Mouse (Mus musculus): ENCODE data around the gene Cnnm4. TPM values are rescaled to one million over a fixed set of nuclear protein-coding genes. Genes with fewer than 3 reads are reported as not detected.

Gene Cnnm4
- polyA plus RNA-seq, 1 experiment from 2014 or later = 2.7 TPM

DNA sequence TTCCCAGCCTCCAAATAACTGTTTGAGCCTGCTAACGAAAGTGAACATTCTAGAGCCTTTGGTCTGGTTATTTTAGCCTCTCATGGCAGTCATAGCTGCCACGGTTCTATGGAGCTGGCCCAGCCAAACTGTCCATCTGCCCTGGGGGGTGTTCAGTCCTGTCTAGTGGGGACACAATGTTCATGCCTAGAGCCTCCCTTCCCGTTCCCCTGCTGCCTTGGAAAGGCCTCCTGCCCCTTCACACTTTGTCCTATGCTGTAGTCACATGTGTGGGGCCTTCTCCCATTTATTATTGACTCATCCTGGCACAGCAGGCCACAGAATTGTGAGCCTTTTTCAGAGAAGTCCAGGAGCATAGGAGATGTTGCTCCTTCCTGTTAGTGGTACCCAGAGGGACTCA, 46.8 kb downstream of the Cnnm4 start:
- no peak overlapping the region for H3K4me2 ChIP-seq
- no peak overlapping the region for H3K27ac ChIP-seq (replicated peaks)
- peaks cover 59% of the 10 kb centered on the region for H3K36me3 ChIP-seq (replicated peaks)
- no peaks in the 10 kb centered on the region for H3K9me3 ChIP-seq (replicated peaks)
- ATAC-seq (ENCODE audit: insufficient read depth) = no peak
- H3K27me3 ChIP-seq = no peaks in the 10 kb centered on the region
- 65% methylated on average over 3 of the region's 3 CpGs for WGBS (ENCODE audit: insufficient replicate concordance)
- H3K4me1 ChIP-seq (replicated peaks) = peaks cover 17% of the 10 kb centered on the region
- H3K4me3 ChIP-seq (replicated peaks) = no peak overlapping the region
- no peak overlapping the region for H3K9ac ChIP-seq

DNA sequence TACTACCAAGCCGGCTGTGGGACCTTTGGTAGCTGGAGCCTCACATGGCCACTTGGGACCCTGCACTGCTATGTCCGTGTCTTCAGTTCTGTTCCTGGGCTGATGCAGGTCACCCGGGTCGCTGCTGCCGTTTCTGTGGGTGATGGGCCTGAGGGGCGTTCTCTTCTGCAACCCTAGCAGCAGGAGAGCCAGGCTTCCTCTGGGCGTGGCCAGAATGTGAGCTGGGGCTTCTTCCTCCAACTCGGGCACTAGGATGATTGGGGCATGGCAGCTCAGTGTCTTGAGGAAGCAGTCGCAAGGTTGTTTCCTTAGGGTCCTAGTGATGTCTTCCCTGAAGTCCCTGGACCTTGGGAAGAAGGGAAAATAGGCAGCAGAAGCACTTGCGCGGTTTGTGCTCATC, 48.2 kb downstream of the Cnnm4 start:
- no peaks in the 10 kb centered on the region for H3K27me3 ChIP-seq
- H3K9me3 ChIP-seq (replicated peaks) = no peaks in the 10 kb centered on the region
- H3K4me2 ChIP-seq = no peak overlapping the region
- H3K9ac ChIP-seq = no peak overlapping the region
- no peak for ATAC-seq (ENCODE audit: insufficient read depth)
- 69% methylated on average over 11 of the region's 11 CpGs for WGBS (ENCODE audit: insufficient replicate concordance)
- H3K27ac ChIP-seq (replicated peaks) = no peak overlapping the region
- no peak overlapping the region for H3K4me3 ChIP-seq (replicated peaks)
- H3K4me1 ChIP-seq (replicated peaks) = peaks cover 4% of the 10 kb centered on the region
- peaks cover 68% of the 10 kb centered on the region for H3K36me3 ChIP-seq (replicated peaks)

DNA sequence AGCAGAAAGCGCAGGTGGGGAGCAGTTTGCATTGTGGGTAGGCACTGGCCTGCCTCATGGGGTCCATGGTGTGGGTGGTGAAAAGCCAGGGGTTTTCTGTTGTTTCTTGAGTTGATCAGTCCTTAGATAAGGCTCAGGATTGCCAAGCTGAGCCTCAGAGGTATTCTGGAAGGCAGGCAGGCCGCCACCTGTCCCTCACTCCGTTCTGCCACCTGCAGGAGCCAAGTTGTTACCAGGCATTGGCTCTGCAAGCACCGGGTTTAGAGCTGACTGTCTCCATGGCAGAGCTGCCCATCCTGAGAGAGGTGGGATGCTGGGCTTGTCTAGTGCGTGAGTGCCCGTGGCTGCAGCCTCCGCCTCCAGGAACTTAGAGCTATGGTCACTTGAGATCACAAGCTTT, 50.8 kb downstream of the Cnnm4 start:
- Histone ChIP-seq H3K4me2 (no peak overlapping the region), H3K4me3 (replicated peaks) (no peak overlapping the region), H3K27ac (replicated peaks) (no peak overlapping the region), H3K36me3 (replicated peaks) (peaks cover 75% of the 10 kb centered on the region), H3K27me3 (no peaks in the 10 kb centered on the region), H3K9me3 (replicated peaks) (no peaks in the 10 kb centered on the region), H3K9ac (no peak overlapping the region), H3K4me1 (replicated peaks) (peaks cover 10% of the 10 kb centered on the region; the same call in 1 of the 2 replicates)
- WGBS (ENCODE audit: insufficient replicate concordance) = 85% methylated on average over 7 of the region's 7 CpGs
- no peak for ATAC-seq (ENCODE audit: insufficient read depth)

DNA sequence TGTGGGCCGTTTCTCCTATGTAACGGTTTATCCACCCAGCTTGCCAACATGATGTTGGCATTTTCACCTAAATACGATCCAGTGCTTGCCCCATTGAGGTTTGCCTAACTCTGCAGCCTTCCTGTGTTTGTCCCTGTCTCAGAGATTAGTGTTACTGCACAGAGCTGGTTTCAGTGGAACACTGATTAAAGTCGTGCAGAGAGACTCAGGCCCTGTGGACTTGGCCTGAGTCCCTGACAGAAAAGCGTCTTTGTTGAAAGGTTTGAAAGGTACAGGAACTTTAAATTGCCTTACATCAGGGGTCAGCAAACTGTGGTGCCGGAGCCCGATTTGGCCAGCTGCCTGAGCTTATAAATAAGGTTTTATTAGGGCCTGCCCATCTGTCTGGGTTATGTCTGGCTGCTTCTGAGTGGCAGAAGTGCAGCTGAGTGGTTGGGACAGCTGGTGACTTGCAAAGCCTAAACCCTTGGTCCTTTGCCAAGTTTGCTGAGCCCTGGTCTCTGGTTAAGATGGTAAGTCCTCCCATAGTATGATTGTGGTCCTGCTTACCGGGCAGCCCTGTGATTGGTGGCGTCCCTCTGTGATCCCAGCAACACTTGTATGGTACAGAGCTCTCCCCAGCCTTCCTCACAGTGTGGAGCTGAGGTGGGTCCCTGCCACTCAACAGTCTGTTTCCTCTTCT, 52.1 kb downstream of the Cnnm4 start:
- H3K9ac ChIP-seq = no peak overlapping the region
- no peak for ATAC-seq (ENCODE audit: insufficient read depth)
- peaks cover 15% of the 10 kb centered on the region for H3K4me1 ChIP-seq (replicated peaks)
- H3K4me3 ChIP-seq (replicated peaks) = no peak overlapping the region
- H3K4me2 ChIP-seq = no peak overlapping the region
- 79% methylated on average over 9 of the region's 9 CpGs for WGBS (ENCODE audit: insufficient replicate concordance)
- H3K27me3 ChIP-seq = no peaks in the 10 kb centered on the region
- no peaks in the 10 kb centered on the region for H3K9me3 ChIP-seq (replicated peaks)
- H3K36me3 ChIP-seq (replicated peaks) = peaks cover 70% of the 10 kb centered on the region
- H3K27ac ChIP-seq (replicated peaks) = no peak overlapping the region

DNA sequence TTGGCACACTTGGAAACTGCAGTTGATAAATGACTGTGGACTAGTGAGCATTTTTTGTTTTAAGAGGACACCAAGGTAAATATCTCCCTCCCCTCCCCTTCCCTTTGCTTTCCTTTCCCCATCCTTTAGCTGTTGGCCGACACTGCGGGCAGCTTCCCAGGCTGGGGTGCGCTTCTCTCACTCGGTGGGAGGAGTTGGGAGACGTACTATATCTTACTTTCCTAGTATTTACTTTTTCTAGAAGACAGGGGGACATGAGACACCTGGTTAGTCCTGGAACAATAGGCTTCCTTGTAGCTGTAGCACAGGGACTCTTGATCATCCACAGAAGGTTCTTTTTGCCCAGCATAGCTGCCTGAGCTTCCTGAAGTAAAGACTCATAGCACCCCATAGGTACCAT, 52.6 kb downstream of the Cnnm4 start:
- peaks cover 64% of the 10 kb centered on the region for H3K36me3 ChIP-seq (replicated peaks)
- no peak for ATAC-seq (ENCODE audit: insufficient read depth)

DNA sequence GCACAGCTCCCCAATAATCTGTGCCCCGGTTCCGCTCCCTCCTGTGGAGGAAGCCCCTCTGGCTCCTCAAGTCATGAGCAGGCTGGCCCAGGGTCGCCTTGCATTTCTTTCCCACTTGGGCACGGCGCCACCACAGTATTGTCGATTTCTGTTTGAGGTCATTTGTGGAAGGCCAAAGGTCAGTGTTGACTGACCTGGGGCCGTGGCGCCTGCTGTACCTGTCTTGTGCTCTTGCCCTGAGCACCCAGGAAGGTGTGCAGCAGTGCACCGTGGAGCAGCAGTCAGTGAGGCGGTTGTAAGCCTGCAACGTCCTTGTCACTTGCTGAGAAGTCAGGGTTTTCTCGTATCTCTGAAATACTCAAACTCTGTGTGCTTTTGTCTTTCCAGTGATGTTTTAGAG, 54.4 kb downstream of the Cnnm4 start:
- Histone ChIP-seq H3K27me3 (no peaks in the 10 kb centered on the region), H3K9me3 (replicated peaks) (no peaks in the 10 kb centered on the region), H3K27ac (replicated peaks) (no peak overlapping the region), H3K4me2 (no peak overlapping the region), H3K4me1 (replicated peaks) (peaks cover 15% of the 10 kb centered on the region), H3K36me3 (replicated peaks) (peaks cover 51% of the 10 kb centered on the region), H3K4me3 (replicated peaks) (no peak overlapping the region), H3K9ac (no peak overlapping the region)
- ATAC-seq (ENCODE audit: insufficient read depth) = no peak
- WGBS (ENCODE audit: insufficient replicate concordance) = 81% methylated on average over 12 of the region's 12 CpGs

More for the DNA sequence above, 52.6 kb downstream of the Cnnm4 start:
- no peak overlapping the region for H3K4me2 ChIP-seq
- H3K27ac ChIP-seq (replicated peaks) = no peak overlapping the region
- H3K9ac ChIP-seq = no peak overlapping the region
- peaks cover 15% of the 10 kb centered on the region for H3K4me1 ChIP-seq (replicated peaks)
- H3K4me3 ChIP-seq (replicated peaks) = no peak overlapping the region
- no peaks in the 10 kb centered on the region for H3K27me3 ChIP-seq
- 82% methylated on average over 5 of the region's 5 CpGs for WGBS (ENCODE audit: insufficient replicate concordance)
- H3K9me3 ChIP-seq (replicated peaks) = no peaks in the 10 kb centered on the region

DNA sequence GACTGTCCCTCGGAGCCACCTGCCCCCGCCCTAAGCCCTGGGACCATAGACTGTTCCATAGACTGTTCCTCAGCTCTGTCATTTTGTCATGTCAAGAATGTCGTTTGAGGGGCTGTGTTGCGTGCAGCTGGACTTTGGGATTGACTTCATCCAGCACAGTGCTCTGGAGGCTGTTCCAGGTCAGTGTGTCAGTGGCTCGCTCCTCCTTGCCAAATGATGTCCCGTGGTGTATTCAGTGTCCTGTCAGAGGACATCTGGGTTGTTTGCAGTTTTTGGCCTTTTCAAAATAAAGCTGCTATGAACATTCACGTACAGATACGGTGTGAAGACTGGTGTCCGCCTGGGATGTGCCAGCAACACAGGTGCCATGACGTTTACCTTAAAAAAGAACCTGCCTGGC, 55.5 kb downstream of the Cnnm4 start:
- H3K4me1 ChIP-seq (replicated peaks) = peaks cover 15% of the 10 kb centered on the region
- no peak overlapping the region for H3K27ac ChIP-seq (replicated peaks)
- WGBS (ENCODE audit: insufficient replicate concordance) = 81% methylated on average over 10 of the region's 10 CpGs
- no peaks in the 10 kb centered on the region for H3K27me3 ChIP-seq
- peaks cover 40% of the 10 kb centered on the region for H3K36me3 ChIP-seq (replicated peaks)
- H3K9me3 ChIP-seq (replicated peaks) = no peaks in the 10 kb centered on the region
- H3K4me3 ChIP-seq (replicated peaks) = no peak overlapping the region
- ATAC-seq (ENCODE audit: insufficient read depth) = no peak
- no peak overlapping the region for H3K4me2 ChIP-seq
- H3K9ac ChIP-seq = no peak overlapping the region

DNA sequence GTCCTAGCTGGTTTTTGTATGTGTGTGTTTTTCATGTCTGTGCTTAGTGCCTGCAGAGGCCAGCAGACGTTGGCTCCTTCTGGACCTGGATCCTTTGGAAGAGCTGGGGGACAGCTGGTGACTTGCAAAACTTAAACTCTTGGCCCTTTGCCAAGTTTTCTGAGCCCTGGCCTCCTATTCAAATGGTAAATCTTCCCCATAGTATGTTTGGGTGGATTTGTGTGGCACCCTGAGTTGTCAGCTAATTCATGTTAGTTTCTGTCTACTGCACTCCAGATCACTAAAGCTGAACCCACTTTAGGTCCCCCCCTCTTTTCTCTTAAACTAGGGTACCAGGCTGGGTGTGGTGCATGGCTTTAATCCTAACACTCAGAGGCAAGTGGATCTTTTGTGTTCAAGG, 56.9 kb downstream of the Cnnm4 start:
- peaks cover 15% of the 10 kb centered on the region for H3K4me1 ChIP-seq (replicated peaks)
- no peak overlapping the region for H3K4me2 ChIP-seq
- H3K9me3 ChIP-seq (replicated peaks) = no peaks in the 10 kb centered on the region
- H3K27ac ChIP-seq (replicated peaks) = no peak overlapping the region
- 36% methylated on average over 1 of the region's 1 CpGs for WGBS (ENCODE audit: insufficient replicate concordance)
- peaks cover 25% of the 10 kb centered on the region for H3K36me3 ChIP-seq (replicated peaks)
- no peak overlapping the region for H3K9ac ChIP-seq
- no peaks in the 10 kb centered on the region for H3K27me3 ChIP-seq
- ATAC-seq (ENCODE audit: insufficient read depth) = no peak
- H3K4me3 ChIP-seq (replicated peaks) = no peak overlapping the region

DNA sequence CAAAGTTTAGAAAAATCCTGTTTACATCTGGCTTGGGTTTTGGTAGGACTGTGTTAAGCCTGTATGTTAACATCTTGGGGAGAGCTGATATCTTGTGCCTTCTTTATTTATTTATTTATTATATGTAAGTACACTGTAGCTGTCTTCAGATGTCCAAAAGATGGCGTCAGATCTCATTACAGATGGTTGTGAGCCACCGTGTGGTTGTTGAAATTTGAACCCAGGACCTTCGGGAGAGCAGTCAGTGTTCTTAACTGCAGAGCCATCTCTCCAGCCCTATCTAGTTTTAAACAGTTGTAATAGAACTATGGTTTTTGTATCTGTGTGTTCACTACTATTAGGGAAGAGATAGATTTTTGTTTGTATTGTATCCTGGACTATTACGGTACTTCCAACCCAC, 57.9 kb downstream of the Cnnm4 start:
- Histone ChIP-seq H3K4me1 (replicated peaks) (peaks cover 15% of the 10 kb centered on the region), H3K27me3 (no peaks in the 10 kb centered on the region), H3K9me3 (replicated peaks) (no peaks in the 10 kb centered on the region), H3K4me2 (no peak overlapping the region), H3K27ac (replicated peaks) (no peak overlapping the region), H3K9ac (no peak overlapping the region), H3K36me3 (replicated peaks) (peaks cover 18% of the 10 kb centered on the region), H3K4me3 (replicated peaks) (no peak overlapping the region)
- WGBS (ENCODE audit: insufficient replicate concordance) = 76% methylated on average over 4 of the region's 4 CpGs
- no peak for ATAC-seq (ENCODE audit: insufficient read depth)

DNA sequence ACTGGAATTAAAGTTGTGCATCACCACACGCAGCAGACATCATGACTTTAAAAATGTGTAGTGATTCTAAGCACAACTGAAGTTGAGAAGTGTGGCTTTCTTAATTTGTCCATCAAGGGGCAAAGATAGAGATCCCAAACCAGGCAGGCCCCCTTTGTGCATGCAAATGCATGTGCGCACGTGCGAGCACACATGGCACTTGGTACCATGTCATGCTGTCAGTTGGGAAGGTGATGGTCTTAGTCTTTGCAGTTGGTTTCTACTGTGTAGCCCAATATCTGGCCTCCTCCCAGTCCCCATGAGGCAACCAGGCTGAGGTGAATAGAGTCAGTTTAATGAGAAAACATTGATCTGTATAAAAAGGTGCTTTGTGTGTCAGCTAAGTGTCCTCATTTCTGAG, 58.5 kb downstream of the Cnnm4 start:
- Histone ChIP-seq H3K4me3 (replicated peaks) (no peak overlapping the region), H3K27me3 (no peaks in the 10 kb centered on the region), H3K4me2 (no peak overlapping the region), H3K36me3 (replicated peaks) (peaks cover 15% of the 10 kb centered on the region), H3K27ac (replicated peaks) (no peak overlapping the region), H3K4me1 (replicated peaks) (peaks cover 15% of the 10 kb centered on the region), H3K9me3 (replicated peaks) (no peaks in the 10 kb centered on the region), H3K9ac (no peak overlapping the region)
- no peak for ATAC-seq (ENCODE audit: insufficient read depth)
- 79% methylated on average over 4 of the region's 4 CpGs for WGBS (ENCODE audit: insufficient replicate concordance)

DNA sequence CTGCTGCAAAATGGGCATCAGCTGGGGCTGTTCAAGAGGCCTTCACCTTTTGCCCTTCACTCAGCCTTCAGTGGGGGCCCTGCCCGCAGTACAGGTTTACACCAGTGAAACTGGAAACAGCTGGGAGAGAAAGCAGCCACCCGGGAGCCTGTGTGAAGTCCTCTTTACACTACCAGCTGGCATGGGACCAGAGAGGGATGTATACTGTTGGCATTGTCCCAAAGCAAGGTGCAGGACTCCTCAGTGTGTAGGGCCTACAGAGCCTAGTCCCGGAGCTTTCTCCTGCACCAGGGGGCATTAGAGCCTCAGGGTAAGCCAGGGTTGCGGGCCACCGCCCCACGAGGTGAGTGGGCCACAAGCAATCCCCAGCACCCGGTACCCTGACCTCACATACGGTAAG, 59.1 kb downstream of the Cnnm4 start:
- Histone ChIP-seq H3K9me3 (replicated peaks) (no peaks in the 10 kb centered on the region), H3K4me3 (replicated peaks) (no peak overlapping the region), H3K4me2 (no peak overlapping the region), H3K27me3 (no peaks in the 10 kb centered on the region), H3K27ac (replicated peaks) (no peak overlapping the region), H3K36me3 (replicated peaks) (peaks cover 9% of the 10 kb centered on the region), H3K4me1 (replicated peaks) (peaks cover 15% of the 10 kb centered on the region), H3K9ac (no peak overlapping the region)
- 77% methylated on average over 8 of the region's 8 CpGs for WGBS (ENCODE audit: insufficient replicate concordance)
- ATAC-seq (ENCODE audit: insufficient read depth) = no peak

DNA sequence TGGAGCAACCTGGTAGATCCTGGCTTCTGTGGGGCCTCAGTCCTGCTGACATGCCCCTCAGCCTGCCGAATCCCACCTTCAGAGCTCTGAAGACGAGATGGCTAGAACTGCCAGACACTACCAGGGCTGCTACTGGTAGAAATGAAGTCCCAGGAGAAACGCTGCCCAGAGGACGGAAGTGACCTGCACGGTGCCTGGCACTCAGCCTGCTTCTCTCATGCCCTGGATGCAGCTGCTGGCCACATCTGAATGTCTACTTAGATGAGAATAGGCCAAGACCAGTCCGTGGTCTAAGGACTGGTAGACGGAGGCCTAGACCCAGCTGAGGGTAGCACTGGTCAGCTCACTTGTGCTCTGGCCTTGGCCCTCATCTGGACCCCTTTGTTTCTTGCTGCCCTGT, 59.5 kb downstream of the Cnnm4 start:
- no peak for ATAC-seq (ENCODE audit: insufficient read depth)
- Histone ChIP-seq H3K27ac (replicated peaks) (no peak overlapping the region), H3K27me3 (no peaks in the 10 kb centered on the region), H3K9me3 (replicated peaks) (no peaks in the 10 kb centered on the region), H3K4me3 (replicated peaks) (no peak overlapping the region), H3K4me1 (replicated peaks) (peaks cover 13% of the 10 kb centered on the region), H3K9ac (no peak overlapping the region), H3K36me3 (replicated peaks) (peaks cover 4% of the 10 kb centered on the region; the same call in 1 of the 2 replicates), H3K4me2 (no peak overlapping the region)
- WGBS (ENCODE audit: insufficient replicate concordance) = 80% methylated on average over 7 of the region's 7 CpGs

Measured in liver, embryonic 15.5 days (tissue).